Mouse (Mus musculus) 3134 (cell line): ENCODE data around the gene Eif4h.

ENCODE experiments used
- DNase-seq: peaks from one replicate; pipeline ENCODE4 v3.0.0-alpha.2; 2011; ENCODE audit warnings: low spot score; ENCODE audit not compliant: insufficient read length; ENCODE audit errors: extremely low read depth

Eif4h gene

DNA sequence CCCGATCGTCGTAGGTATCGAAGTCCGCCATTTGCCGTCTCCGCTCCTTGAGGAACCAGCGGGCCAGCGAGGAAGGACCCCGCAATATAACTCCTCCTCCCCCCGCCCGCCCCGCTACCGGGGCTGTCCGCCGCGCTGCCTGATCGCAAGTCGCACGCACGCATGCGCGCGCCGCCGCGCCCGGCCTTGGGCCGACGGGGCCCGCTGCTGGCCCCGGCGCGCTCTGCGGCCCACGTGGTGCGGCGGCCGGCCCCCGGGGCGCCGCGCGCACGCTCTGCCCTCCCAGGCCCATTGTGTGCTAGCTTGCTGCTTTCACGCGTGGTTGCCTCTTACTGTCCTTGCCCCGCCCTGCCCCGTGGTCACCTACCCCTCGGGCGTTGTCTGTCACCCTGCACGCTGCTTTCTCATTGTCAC is at the start of gene Eif4h:
TSS of gene Eif4h (minus strand) at position 222 of the 414 bp plus-strand sequence.
- DNase-seq: peak; percentile 98

DNA sequence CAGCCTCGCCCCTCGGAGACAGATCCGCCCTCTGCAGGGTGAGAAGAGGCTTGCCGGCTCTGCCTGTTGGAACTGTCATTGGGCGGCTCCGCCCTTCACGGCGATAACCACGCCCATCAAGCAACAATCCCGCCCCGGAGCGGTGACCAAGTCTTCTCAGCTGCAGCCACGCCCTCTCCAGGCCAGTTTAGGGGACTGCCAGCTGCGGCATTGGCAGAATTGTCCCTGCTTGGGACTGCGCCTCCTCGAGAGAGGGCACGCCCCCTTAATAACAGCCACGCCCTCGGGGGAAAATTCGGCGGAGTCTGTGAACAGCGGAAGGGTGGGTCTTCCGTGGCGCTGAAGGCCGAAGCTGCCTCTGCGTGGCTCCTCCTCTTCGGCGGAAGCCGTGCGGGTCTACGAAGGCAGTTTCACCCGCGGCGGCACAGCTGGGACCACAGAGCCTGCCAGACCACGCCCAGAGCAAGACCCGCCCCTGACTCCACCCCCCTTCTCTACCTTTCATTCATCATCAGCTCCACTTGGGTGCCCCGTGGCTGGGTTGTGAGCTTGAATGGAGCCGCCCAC is 49.5 kb upstream of the Eif4h start:
- peak; percentile 100 for DNase-seq

DNA sequence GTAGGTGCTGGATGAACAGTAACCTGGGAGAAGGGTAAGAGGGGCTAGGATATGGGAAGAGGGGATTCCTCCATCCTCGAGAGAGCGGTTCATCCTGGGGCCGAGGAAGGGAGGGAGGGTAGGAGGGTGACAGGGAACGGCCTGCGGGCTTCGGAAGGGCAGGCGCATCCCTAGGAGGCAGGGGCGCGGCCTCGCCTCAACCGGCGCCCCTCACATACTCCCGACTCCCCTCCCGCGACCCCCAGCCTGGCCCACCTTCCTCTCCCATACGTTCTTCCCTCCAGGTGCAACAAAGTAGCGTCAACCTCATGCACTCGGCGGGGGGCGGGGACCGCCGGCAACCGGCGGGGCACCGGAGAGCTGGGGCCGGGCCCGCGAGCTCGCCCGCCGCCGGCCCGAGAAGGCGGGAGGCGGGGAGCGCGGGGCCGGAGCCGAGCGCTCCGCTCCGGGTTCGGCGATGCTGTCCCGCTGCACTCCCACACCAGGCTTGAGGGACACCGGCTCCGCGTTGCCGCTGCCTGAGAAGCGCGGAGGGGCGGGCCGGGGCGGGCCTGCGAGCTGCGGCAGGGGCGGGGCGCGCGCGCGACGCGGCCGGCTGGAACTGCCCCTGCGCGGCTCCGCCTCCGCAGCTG is 48.9 kb upstream of the Eif4h start, which contains the start of gene Limk1:
TSS of gene Limk1 (minus strand) at position 513 of the 632 bp plus-strand sequence.
- DNase-seq: no peak

DNA sequence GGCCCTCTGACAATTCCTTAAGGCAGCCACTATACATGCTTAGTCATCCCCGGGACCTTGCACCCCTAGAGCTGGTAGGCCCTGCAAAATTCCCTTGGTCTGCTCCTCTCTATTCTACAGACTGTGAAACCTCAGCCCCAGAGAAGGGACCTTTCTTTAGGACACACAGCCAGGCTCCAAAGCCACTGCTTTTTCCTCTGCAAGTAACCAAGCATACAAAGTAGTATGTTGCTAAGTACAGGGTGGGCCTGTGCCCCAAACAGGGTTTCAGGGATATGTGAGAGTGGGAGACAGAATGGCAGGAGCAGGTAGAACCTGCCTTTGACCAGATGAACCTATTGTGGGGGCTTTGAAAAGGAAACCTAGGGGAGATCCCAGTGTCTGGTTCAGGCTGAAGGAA is 47.9 kb upstream of the Eif4h start:
- DNase-seq: no peak

DNA sequence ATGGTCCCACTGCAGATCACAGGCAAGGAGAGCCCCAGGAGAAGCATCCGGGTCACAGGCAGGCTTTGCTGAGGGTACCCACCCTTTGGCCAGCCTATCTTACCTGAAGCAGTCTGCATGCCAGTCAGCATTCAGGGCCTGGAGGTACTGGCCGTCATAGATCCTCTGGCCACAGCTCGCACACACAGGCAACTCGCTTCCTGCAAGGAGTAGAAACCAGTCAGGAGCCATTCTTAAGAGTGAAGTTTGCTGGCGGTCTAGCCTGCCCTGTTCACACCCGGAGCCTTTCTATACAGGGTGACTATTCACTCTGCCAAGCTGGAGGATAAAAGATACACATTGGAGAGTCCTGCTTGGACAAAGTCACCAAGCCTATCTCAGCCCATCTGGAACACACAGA is 47.3 kb upstream of the Eif4h start:
- DNase-seq: no peak

DNA sequence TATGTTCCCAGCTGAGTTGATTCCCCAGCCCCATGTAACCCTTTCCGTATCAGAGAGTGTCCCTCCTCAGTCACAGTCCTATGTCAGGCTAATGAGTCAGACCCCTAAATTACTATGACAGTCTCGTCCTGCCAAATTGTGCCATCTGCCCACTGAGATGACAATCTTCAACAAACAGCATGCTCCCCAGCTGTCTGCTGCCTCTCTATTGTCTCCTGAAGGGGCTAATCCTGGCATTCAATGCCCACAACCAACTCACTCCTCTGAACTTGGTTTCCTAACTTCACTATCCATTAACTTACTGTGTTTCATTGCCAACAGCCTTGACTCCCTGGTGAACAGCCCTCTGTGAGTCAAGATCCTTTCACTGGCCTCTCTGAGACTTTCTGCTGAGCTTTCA is 45.1 kb upstream of the Eif4h start:
- no peak for DNase-seq

DNA sequence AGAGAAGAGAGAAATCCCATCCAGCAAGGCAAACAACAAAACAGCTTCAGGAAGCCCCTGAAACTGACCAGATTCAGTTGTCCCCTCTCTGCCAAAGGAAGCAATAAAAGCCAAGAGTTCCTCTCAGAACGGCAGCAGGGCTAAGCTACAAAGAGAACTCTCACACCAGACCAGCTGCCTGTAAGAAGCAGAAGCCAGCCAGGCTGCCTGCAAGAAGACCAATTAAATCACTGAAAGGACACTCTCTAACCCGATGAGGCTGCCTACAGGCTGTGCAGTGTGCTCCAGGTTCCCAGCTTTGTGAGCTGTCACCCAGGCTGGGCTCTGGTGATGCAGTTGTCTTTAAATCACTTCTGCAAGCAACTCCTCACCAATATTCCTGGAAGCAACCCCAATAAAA is 44.5 kb upstream of the Eif4h start:
- no peak for DNase-seq

DNA sequence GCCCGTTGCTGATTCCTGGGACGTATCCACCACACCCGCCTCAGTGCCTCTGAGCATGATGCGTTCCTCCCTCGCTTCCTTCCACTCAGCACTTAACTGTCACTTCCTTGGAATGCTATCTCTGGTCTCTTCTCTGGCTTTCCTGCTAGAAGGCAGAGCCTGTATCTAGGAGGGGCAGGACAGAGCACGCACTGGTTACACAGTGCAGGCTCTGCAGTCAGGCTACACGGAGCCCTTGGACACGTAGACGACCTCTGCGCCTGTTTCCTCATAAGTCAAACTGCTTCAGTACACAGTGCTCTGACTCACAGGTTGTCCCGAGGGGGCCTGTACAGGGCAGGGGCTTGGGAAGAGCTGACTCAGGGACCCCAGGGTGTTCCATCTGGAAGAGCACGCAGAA is 40.9 kb upstream of the Eif4h start:
- peak; percentile 51 for DNase-seq

DNA sequence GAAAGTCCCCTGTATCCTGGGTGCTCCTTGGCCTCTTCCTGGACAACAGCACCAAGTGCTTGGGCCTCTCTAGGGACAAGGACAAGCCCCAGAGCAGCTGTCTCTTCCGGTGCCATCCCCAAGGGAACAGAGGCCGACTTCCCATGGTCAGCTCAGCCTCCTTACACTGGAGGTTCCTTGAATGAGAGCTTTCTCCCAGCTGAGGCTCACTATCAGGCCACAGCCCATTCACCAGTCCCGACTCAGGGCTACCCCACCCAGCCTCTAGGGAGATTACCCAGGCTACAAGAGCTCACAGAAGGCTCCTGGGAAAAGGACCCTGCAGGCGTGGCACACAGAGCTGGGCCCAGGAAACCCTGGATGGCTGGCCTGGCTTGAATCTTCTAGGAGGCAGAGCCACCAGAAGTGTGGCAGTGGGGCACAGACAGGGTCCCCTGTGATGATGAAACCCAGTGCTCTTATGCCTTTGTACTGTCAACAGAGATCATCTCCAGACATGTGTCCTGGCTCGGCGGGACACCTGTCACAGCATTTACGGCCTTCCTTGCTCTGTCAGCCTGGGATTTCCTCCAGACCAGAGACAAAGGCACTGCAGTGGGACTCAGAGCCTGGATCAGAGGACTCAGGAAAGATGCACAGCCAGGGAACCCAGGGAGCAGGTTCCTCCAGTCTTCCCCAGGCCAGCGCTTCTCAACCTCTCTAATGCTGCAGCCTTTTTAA is 39.7 kb upstream of the Eif4h start:
- peak; percentile 72 for DNase-seq

DNA sequence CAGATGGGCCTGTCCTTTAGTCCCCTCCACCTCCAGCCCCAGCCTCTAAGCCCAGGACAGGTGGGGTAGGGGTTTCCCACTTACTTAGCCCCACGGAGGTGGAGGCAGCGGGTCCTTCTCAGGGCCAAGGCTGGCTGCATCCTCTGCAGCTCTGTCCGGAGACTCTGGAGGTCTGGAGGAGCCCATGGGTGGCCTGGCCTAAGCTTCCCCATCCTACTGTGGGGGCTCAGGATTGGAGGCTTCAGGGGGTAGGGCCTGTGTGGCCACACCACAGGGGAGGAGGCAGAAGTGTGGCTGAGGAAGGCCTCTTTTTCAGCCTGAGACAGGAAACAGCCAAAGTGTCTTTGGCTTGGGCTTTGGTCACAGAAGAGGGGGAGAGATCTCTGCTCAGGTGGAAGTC is 38.7 kb upstream of the Eif4h start:
- DNase-seq: no peak

DNA sequence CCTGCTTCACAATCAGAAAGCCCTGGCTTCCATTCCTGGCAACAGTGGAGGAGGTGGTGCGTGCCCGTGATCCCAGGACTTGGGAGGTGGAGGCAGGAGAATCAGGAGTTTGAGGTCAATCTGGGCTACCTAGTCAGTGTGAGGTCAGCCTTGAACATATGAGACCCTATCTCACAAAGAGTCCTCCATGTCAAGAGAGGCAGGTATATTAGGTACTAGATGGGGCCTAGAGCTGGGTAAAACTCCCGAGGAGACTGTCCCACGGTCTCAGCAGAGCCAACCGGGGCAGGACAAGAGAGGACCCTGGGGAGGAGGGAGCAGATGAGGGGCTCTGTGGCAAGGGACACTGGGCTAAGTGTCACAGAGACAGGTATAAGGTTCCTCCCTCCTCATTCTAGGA is 38.2 kb upstream of the Eif4h start:
- no peak for DNase-seq

DNA sequence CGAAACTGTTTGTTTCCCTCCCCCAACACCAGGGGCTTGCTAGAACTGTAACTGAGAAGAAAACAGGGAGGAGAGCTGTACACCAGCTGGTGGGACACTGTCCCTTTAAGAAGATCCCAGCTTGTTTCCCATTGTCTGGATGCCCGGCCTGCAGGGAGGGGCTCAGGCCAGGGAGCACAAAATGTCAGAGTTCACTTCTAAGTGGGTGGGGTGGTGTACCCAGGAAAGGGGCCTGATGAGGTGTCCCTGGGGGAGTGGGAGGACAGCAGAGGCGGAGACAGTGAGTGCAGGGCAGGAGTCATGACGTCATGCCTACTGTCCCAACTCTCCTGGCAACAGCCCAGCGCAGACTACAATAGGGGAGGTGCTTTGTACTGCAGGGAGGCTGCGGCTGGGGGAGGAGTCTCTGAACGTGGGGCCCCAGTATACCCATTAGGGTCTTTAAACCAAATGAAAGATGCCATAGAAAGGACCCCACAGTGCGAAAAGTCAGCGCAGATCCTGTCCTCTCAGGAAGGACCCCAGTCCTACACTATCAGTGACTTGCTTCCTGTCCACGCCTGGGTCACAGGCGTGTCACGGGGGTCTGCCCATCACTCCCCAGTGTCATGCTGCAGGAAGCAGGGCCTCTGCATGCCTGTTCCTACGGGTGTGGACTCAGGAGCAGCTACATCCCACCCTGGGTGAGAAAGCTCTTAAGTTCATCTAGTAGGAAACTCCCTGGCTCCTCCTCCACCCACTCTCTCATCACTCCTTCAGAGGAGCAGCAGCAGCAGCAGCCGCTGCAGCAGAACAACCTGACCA is 36.9 kb upstream of the Eif4h start:
- DNase-seq: no peak

DNA sequence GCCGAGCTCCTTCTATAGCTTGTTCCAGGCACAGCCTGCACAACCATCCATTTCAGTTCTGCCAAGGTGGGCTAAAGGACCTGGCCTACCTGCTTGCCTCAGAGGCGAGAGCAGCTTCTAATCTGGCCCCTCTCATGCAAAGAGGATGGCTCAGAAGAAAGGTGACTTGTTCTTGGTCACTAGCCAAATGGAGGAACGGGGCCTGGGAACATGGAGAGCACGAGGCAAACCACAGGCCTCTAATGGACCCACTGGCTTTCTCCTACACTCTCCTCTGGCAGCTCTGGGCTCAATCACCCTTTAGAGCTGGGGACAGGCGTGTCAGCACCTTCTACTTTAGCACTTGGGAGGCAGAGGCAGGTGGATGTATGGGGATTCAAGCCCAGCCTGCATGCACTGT is 35.7 kb upstream of the Eif4h start:
- DNase-seq: no peak

DNA sequence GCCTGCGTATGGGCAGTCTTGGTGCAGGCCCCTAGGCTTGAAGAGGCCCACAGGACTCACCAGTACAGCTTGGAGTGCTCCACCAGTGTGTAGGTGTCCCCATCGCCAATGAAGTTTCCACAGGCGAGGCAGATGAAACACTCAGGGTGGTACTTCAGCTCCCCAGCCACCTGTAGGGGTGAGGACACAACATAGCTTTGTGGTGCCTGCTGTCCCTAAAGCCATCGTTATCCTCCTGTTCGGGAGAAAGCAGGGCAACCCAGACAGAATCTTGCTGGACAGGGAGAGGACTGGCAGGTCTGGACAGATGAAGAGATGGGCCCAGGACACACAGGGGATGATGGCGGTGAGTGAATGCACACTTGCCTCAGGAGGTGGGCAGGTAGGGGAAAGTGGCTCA is 33.3 kb upstream of the Eif4h start:
- DNase-seq: no peak

DNA sequence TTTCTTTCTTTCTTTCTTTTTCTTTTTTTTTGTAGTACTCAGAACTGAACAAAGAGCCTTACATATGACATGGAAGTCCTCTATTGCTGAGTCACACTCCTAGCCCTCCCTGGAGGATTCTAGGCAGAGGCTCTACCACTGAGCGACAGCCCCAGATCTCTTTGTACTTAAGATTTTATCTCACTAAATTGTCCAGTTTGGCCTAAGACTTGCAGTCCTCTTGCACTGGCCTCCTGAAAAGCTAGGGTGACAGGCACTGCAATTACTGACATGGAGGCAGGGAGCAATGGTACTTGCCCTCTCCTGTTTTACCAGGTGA is 32.9 kb upstream of the Eif4h start:
- no peak for DNase-seq

DNA sequence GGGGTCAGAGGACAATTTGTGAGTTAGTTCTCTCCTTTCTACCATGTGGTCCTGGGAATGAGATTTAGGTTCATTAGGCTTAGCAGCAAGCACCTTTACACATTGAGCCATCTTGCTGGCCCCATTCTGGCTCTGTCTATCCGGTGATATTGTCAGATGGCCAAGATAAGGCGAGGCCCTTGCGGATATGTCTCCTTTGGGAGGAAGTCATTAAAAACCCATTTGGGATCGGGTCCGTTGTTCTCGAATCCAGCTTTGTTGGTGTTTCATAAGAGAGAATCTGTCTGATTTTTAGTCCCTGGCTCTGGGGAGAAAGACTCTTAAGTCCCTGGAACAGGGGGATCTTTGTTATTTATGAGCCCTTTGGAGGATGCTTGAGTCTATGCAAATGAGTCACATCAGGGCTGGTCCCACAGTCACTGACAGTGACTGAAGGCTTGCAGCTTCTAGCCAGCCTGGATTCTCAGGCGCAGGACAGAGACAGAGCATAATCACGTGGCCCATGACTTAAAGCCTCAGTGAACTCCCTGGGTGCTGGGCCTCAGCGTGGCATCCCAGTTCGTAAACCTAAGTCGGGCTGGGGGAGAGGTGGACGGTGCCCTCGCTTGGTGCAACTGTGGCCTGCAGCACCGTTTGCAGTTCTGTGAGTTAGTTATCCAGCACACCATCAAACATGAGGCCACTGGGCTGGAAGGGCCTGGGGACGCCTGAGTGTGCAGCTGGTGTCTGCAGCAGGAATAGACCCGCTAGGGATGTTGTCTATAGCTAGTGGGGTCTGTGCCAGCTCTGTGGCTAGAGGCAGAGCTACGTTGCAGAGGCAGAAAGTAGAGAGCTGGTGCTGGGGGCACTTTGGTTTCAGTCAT is 32.3 kb upstream of the Eif4h start:
- no peak for DNase-seq

DNA sequence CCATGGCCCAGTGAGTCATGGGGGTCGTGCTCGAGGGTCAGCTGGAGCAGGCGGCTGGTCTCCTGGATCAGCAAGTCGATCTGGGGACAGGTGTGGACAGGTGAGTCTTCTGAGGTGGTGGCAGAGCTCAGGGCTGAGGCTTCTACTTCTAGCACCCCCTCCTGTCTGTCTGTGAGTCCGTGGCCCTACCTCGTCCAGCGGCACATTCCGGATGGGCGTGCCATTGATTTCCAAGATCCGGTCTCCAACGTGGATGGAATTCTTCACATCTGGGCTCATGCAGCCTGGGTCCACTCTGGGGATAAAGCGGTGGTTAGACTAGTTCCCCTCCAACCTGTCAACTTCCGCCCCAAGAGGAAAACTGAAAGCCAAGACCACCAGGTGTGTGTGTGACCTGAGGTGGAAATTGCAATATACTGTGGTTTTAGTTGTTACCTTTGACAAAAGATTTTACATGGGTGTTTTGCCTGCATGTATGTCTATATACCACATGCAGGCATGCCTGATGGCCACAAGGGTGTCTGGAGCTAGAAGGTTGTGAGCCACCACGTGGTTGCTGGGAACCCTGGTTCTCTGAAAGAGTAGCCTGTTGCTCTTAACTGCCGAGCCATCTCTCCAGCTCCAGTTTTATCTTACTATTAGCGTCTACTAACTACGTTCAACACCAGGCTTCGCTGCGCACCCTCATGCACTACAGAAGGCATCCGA is 29.9 kb upstream of the Eif4h start:
- DNase-seq: no peak

DNA sequence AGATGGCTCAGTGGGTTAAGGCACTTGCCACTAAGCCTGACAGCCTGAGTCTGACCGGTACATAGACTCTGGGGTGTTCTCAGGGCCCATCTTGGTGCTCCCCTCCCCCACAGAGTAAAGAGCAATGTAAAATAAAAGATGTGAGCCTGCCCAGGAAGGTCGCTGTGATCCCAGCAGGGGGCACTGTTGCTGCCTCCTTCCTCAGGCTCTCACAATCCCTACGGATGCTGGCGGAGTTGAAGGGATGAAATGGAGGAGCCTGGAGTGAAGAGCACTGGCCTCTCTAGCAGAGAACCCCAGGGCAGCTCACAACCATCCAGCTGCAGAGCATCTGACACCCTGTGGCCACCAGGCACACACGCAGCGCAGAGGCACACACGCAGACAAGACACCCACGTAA is 29.2 kb upstream of the Eif4h start:
- peak; percentile 55 for DNase-seq

DNA sequence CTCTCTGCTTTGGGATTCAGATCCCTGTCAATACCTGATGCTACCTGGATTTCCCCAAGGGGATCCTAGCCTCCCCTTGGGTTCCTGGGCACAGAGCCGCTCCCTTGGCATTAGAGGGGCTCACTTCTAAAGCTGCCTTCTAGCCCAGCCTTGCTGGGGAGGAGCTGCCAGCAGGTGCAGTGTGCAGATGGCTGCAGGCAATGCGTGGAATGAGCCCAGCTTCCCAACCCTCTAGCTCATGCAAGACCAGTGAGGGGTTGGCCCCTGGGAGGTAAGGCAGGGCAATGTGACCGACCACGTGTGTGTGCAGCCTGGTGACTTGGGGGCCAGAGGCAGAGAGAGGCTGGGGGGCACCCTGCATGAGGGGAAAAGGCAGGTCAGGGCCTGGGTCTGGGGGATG is 17.4 kb upstream of the Eif4h start:
- no peak for DNase-seq

DNA sequence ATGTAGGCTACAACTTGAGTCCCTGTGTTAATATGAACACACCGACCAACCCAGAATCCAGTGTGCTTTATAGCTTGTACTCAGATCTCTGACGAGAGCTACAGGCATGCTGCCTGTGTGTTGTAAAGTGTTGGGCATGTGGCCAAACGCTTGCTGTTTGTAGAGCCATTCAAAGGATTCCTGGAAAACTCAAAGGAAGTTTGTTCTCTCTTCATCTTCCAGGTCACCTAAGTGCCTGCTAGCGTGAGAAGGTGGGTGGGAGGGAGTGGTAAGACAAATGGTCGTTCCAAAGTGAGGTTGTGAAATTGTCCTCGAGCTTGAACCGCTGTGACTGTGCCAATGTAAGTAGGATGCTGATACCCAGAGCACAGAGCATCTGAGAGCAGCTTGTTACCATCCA is 12.7 kb upstream of the Eif4h start:
- no peak for DNase-seq
